ENCODE assay signal across 19 mouse cellular contexts in genomic region chr1:89674681-89675080, GRCm38 (mm10).
DNase-seq lines count a peak whose midpoint lies in the region; ATAC-seq and TF ChIP-seq lines count a peak whose summit lies in the region.
"Had no signal": no experiment of that assay in that cellular context is flagged by ENCODE, and none has a peak within 500 bp of the region (broad histone marks: within the 10 kb centered on the region; RNA-seq: fewer than 3 reads in every experiment).

No protein-coding gene starts in this region.

- peaks cover 26% of the 10 kb centered on the region for H3K36me3 ChIP-seq in hindbrain, embryonic 12.5 days
- peaks cover 84% of the 10 kb centered on the region for H3K36me3 ChIP-seq in hindbrain, embryonic 10.5 days
- peaks cover 53% of the 10 kb centered on the region for H3K36me3 ChIP-seq in neural tube, embryonic 13.5 days
- peaks cover 16% of the 10 kb centered on the region for H3K36me3 ChIP-seq in neural tube, embryonic 15.5 days
- H3K36me3 ChIP-seq in hindbrain, embryonic 13.5 days = peaks cover 51% of the 10 kb centered on the region
- peaks cover 25% of the 10 kb centered on the region for H3K36me3 ChIP-seq in hindbrain, postnatal 0 days (ENCODE audit: insufficient read depth, low read length)

- no peaks in the 10 kb centered on the region for H3K9me3 ChIP-seq in hindbrain, embryonic 12.5 days (replicated peaks)
- no peaks in the 10 kb centered on the region for H3K9me3 ChIP-seq in hindbrain, embryonic 10.5 days
- no peaks in the 10 kb centered on the region for H3K9me3 ChIP-seq in neural tube, embryonic 13.5 days
- H3K9me3 ChIP-seq in neural tube, embryonic 15.5 days (replicated peaks) = no peaks in the 10 kb centered on the region
- no peaks in the 10 kb centered on the region for H3K9me3 ChIP-seq in hindbrain, embryonic 13.5 days
- no peaks in the 10 kb centered on the region for H3K9me3 ChIP-seq in hindbrain, postnatal 0 days (ENCODE audit: low read length)
- H3K9me3 ChIP-seq: embryonic facial prominence, embryonic 12.5 days; heart, embryonic 13.5 days; intestine, embryonic 15.5 days had no signal

- no peaks in the 10 kb centered on the region for H3K27me3 ChIP-seq in hindbrain, embryonic 12.5 days
- H3K27me3 ChIP-seq in hindbrain, embryonic 10.5 days (ENCODE audit: insufficient read depth, poor library complexity, severe bottlenecking) = no peaks in the 10 kb centered on the region
- no peaks in the 10 kb centered on the region for H3K27me3 ChIP-seq in neural tube, embryonic 13.5 days
- no peaks in the 10 kb centered on the region for H3K27me3 ChIP-seq in neural tube, embryonic 15.5 days (replicated peaks)
- no peaks in the 10 kb centered on the region for H3K27me3 ChIP-seq in hindbrain, embryonic 13.5 days
- no peaks in the 10 kb centered on the region for H3K27me3 ChIP-seq in hindbrain, postnatal 0 days (ENCODE audit: insufficient read depth, low read length)
- H3K27me3 ChIP-seq: embryonic facial prominence, embryonic 12.5 days; heart, embryonic 13.5 days; intestine, embryonic 15.5 days had no signal

- H3K4me3 ChIP-seq in hindbrain, embryonic 12.5 days = no peak overlapping the region
- H3K4me3 ChIP-seq in hindbrain, embryonic 10.5 days = no peak overlapping the region
- H3K4me3 ChIP-seq in neural tube, embryonic 13.5 days = no peak overlapping the region
- H3K4me3 ChIP-seq in neural tube, embryonic 15.5 days (replicated peaks) = no peak overlapping the region
- H3K4me3 ChIP-seq in hindbrain, embryonic 13.5 days = no peak overlapping the region
- H3K4me3 ChIP-seq in hindbrain, postnatal 0 days (ENCODE audit: low read length) = no peak overlapping the region
- H3K4me3 ChIP-seq: embryonic facial prominence, embryonic 12.5 days; forebrain, embryonic 13.5 days; heart, embryonic 13.5 days; intestine, embryonic 15.5 days had no signal

- DNase-seq in hindbrain, embryonic 10.5 days (ENCODE audit: low spot score) = no peak
- peak; percentile 9 for DNase-seq in hindbrain, postnatal 0 days (ENCODE audit: low spot score)
- DNase-seq: adrenal gland, adult 2 months; adrenal gland, postnatal 36 days; cerebellum, adult 11-12 months; cerebellum, adult 9-10 months; cerebellum, postnatal 25 days; gastrocnemius, postnatal 36 days; heart, adult 11 months; heart, postnatal 36 days had no signal

- WGBS in hindbrain, embryonic 12.5 days = 46% methylated on average over 9 of the region's 9 CpGs
- WGBS in hindbrain, embryonic 10.5 days = 78% methylated on average over 9 of the region's 9 CpGs
- WGBS in neural tube, embryonic 13.5 days = 29% methylated on average over 9 of the region's 9 CpGs
- WGBS in neural tube, embryonic 15.5 days = 41% methylated on average over 9 of the region's 9 CpGs
- WGBS in hindbrain, embryonic 13.5 days = 37% methylated on average over 9 of the region's 9 CpGs
- WGBS in hindbrain, postnatal 0 days = 39% methylated on average over 9 of the region's 9 CpGs

- no peak overlapping the region for H3K4me2 ChIP-seq in hindbrain, embryonic 12.5 days (replicated peaks)
- H3K4me2 ChIP-seq in neural tube, embryonic 13.5 days = no peak overlapping the region
- no peak overlapping the region for H3K4me2 ChIP-seq in neural tube, embryonic 15.5 days
- no peak overlapping the region for H3K4me2 ChIP-seq in hindbrain, embryonic 13.5 days
- no peak overlapping the region for H3K4me2 ChIP-seq in hindbrain, postnatal 0 days (ENCODE audit: low read depth, low read length)
- H3K4me2 ChIP-seq: embryonic facial prominence, embryonic 12.5 days; forebrain, embryonic 13.5 days; heart, embryonic 13.5 days; intestine, embryonic 15.5 days had no signal

- peak overlapping the region; percentile 53; the same call in 1 of the 2 replicates for H3K27ac ChIP-seq in hindbrain, embryonic 12.5 days
- no peak overlapping the region for H3K27ac ChIP-seq in hindbrain, embryonic 10.5 days
- peak overlapping the region; percentile 69 for H3K27ac ChIP-seq in neural tube, embryonic 13.5 days (replicated peaks)
- no peak overlapping the region for H3K27ac ChIP-seq in neural tube, embryonic 15.5 days (replicated peaks)
- H3K27ac ChIP-seq in hindbrain, embryonic 13.5 days = peak overlapping the region; percentile 76
- no peak overlapping the region for H3K27ac ChIP-seq in hindbrain, postnatal 0 days
- H3K27ac ChIP-seq: embryonic facial prominence, embryonic 12.5 days; forebrain, embryonic 13.5 days; heart, embryonic 13.5 days; intestine, embryonic 15.5 days had no signal

- H3K4me1 ChIP-seq in hindbrain, embryonic 12.5 days = peaks cover 35% of the 10 kb centered on the region
- peaks cover 14% of the 10 kb centered on the region for H3K4me1 ChIP-seq in hindbrain, embryonic 10.5 days (replicated peaks)
- H3K4me1 ChIP-seq in neural tube, embryonic 13.5 days (replicated peaks) = peaks cover 87% of the 10 kb centered on the region
- H3K4me1 ChIP-seq in neural tube, embryonic 15.5 days = peaks cover 52% of the 10 kb centered on the region
- peaks cover 79% of the 10 kb centered on the region for H3K4me1 ChIP-seq in hindbrain, embryonic 13.5 days (replicated peaks)
- peaks cover 21% of the 10 kb centered on the region for H3K4me1 ChIP-seq in hindbrain, postnatal 0 days (ENCODE audit: insufficient read depth, low read length)
- H3K4me1 ChIP-seq: heart, embryonic 13.5 days; intestine, embryonic 15.5 days had no signal

- no peak for TF ChIP-seq CTCF in hindbrain, postnatal 0 days (IDR thresholded peaks at IDR 0.05; ENCODE audit: low read depth)

- peak; percentile 44; the same call in 1 of the 2 replicates for ATAC-seq in hindbrain, embryonic 12.5 days (ENCODE audit: low FRiP score)
- peak; percentile 15; the same call in 1 of the 2 replicates for ATAC-seq in neural tube, embryonic 13.5 days (ENCODE audit: low read depth)
- no peak for ATAC-seq in neural tube, embryonic 15.5 days (ENCODE audit: low FRiP score)
- no peak for ATAC-seq in hindbrain, embryonic 13.5 days (ENCODE audit: low FRiP score)
- no peak for ATAC-seq in hindbrain, postnatal 0 days
- ATAC-seq in cerebellum, adult (ENCODE audit: insufficient number of reproducible peaks, low FRiP score, low TSS enrichment) = no peak
- ATAC-seq: forebrain, embryonic 13.5 days; intestine, embryonic 15.5 days had no signal

- no peak overlapping the region for H3K9ac ChIP-seq in hindbrain, embryonic 12.5 days
- no peak overlapping the region for H3K9ac ChIP-seq in neural tube, embryonic 13.5 days
- no peak overlapping the region for H3K9ac ChIP-seq in neural tube, embryonic 15.5 days (replicated peaks)
- no peak overlapping the region for H3K9ac ChIP-seq in hindbrain, embryonic 13.5 days
- H3K9ac ChIP-seq in hindbrain, postnatal 0 days (replicated peaks; ENCODE audit: low read length) = no peak overlapping the region
- H3K9ac ChIP-seq: embryonic facial prominence, embryonic 12.5 days; forebrain, embryonic 13.5 days; heart, embryonic 13.5 days; intestine, embryonic 15.5 days had no signal

Comparison
In these comparisons a context has a peak if more than half of its experiments do, and no peak if none do; other contexts are left out.
1. ATAC-seq: peak in hindbrain, embryonic 12.5 days (single experiment) and neural tube, embryonic 13.5 days (single experiment); none in neural tube, embryonic 15.5 days (single experiment), hindbrain, embryonic 13.5 days (single experiment), hindbrain, postnatal 0 days (single experiment) and cerebellum, adult (single experiment).
2. H3K27ac ChIP-seq: peak in hindbrain, embryonic 12.5 days (single experiment), neural tube, embryonic 13.5 days (single experiment) and hindbrain, embryonic 13.5 days (single experiment); none in hindbrain, embryonic 10.5 days (single experiment), neural tube, embryonic 15.5 days (single experiment) and hindbrain, postnatal 0 days (single experiment).